Mouse (Mus musculus): ENCODE measurements around the gene Lzic. TPM values are rescaled to one million over a fixed set of nuclear protein-coding genes. Genes with fewer than 3 reads are reported as not detected.
"Not testable (repeated sequence)": the region's sequence is repeated elsewhere in the genome, so short reads cannot be mapped to it uniquely, and the experiment has no call there.

Lzic gene
- polyA plus RNA-seq, 1 experiment, result 17.8 TPM

GRCm38 (mm10) chr4:149450636-149451035 lies 34.4 kb upstream of the Lzic start:
- H3K4me3 ChIP-seq (ENCODE audit: control insufficient read depth, low read depth, low read length), result no peak overlapping the region
- no peaks in the 10 kb centered on the region; the same call in 1 of the 2 replicates for H3K4me1 ChIP-seq (ENCODE audit: control insufficient read depth, insufficient read depth, low read length)
- no peaks in the 10 kb centered on the region for H3K36me3 ChIP-seq (ENCODE audit: control insufficient read depth, insufficient read depth, low read length)
- no peak for TF ChIP-seq POLR2A (IDR thresholded peaks at IDR 0.05; ENCODE audit: control insufficient read depth, low read depth, low read length)
- H3K27ac ChIP-seq (ENCODE audit: control insufficient read depth, insufficient read depth, low read depth, low read length), result no peak overlapping the region
- H3K27me3 ChIP-seq (ENCODE audit: control insufficient read depth, insufficient read depth, low read length), result no peaks in the 10 kb centered on the region

- peaks cover 3% of the 10 kb centered on the region; the same call in 1 of the 2 replicates for H3K4me1 ChIP-seq (ENCODE audit: control insufficient read depth, insufficient read depth, low read length)
- H3K36me3 ChIP-seq (ENCODE audit: control insufficient read depth, insufficient read depth, low read length), result no peaks in the 10 kb centered on the region
- no peaks in the 10 kb centered on the region for H3K27me3 ChIP-seq (ENCODE audit: control insufficient read depth, insufficient read depth, low read length)
- no peak overlapping the region for H3K27ac ChIP-seq (ENCODE audit: control insufficient read depth, insufficient read depth, low read depth, low read length)
- TF ChIP-seq POLR2A (IDR thresholded peaks at IDR 0.05; ENCODE audit: control insufficient read depth, low read depth, low read length), result no peak
- TF ChIP-seq CTCF (IDR thresholded peaks at IDR 0.05; ENCODE audit: control insufficient read depth, insufficient read depth, insufficient replicate concordance, low read depth, low read length), result peak; percentile 61; the same call in 1 of the 2 replicates
- H3K4me3 ChIP-seq (ENCODE audit: control insufficient read depth, low read depth, low read length), result no peak overlapping the region
Observed at GRCm38 (mm10) chr4:149453656-149454055, 31.4 kb upstream of the Lzic start.

- Histone ChIP-seq H3K4me1 (ENCODE audit: control insufficient read depth, insufficient read depth, low read length) (peaks cover 3% of the 10 kb centered on the region; the same call in 1 of the 2 replicates), H3K27ac (ENCODE audit: control insufficient read depth, insufficient read depth, low read depth, low read length) (no peak overlapping the region), H3K36me3 (ENCODE audit: control insufficient read depth, insufficient read depth, low read length) (no peaks in the 10 kb centered on the region), H3K27me3 (ENCODE audit: control insufficient read depth, insufficient read depth, low read length) (no peaks in the 10 kb centered on the region), H3K4me3 (ENCODE audit: control insufficient read depth, low read depth, low read length) (no peak overlapping the region)
- TF ChIP-seq POLR2A (IDR thresholded peaks at IDR 0.05; ENCODE audit: control insufficient read depth, low read depth, low read length), result no peak
- no peak for TF ChIP-seq CTCF (IDR thresholded peaks at IDR 0.05; ENCODE audit: control insufficient read depth, insufficient read depth, insufficient replicate concordance, low read depth, low read length)
Observed at GRCm38 (mm10) chr4:149454263-149454662, 30.8 kb upstream of the Lzic start.

- no peak for TF ChIP-seq POLR2A (IDR thresholded peaks at IDR 0.05; ENCODE audit: control insufficient read depth, low read depth, low read length)
- no peak for TF ChIP-seq CTCF (IDR thresholded peaks at IDR 0.05; ENCODE audit: control insufficient read depth, insufficient read depth, insufficient replicate concordance, low read depth, low read length)
- no peak within 1 kb of the TSS for H3K4me3 ChIP-seq (ENCODE audit: control insufficient read depth, low read depth, low read length)
- no peak within 1 kb of the TSS for H3K27ac ChIP-seq (ENCODE audit: control insufficient read depth, insufficient read depth, low read depth, low read length)
- H3K27me3 ChIP-seq (ENCODE audit: control insufficient read depth, insufficient read depth, low read length), result no peaks in the 10 kb centered on the region
- peaks cover 3% of the 10 kb centered on the region; the same call in 1 of the 2 replicates for H3K4me1 ChIP-seq (ENCODE audit: control insufficient read depth, insufficient read depth, low read length)
- H3K36me3 ChIP-seq (ENCODE audit: control insufficient read depth, insufficient read depth, low read length), result no peaks in the 10 kb centered on the region
Observed at GRCm38 (mm10) chr4:149454879-149455278, 30.1 kb upstream of the Lzic start, which contains the start of gene Rbp7. Rbp7 (minus strand) TSS chr4:149454978.

GRCm38 (mm10) chr4:149457163-149457562 lies 27.9 kb upstream of the Lzic start:
- H3K36me3 ChIP-seq (ENCODE audit: control insufficient read depth, insufficient read depth, low read length); H3K27me3 ChIP-seq (ENCODE audit: control insufficient read depth, insufficient read depth, low read length); H3K27ac ChIP-seq (ENCODE audit: control insufficient read depth, insufficient read depth, low read depth, low read length); H3K4me1 ChIP-seq (ENCODE audit: control insufficient read depth, insufficient read depth, low read length): not testable (repeated sequence)
- H3K4me3 ChIP-seq (ENCODE audit: control insufficient read depth, low read depth, low read length), result peak overlapping the region; percentile 29; the same call in 1 of the 2 replicates

GRCm38 (mm10) chr4:149457831-149458430 lies 27.1 kb upstream of the Lzic start:
- no peaks in the 10 kb centered on the region for H3K27me3 ChIP-seq (ENCODE audit: control insufficient read depth, insufficient read depth, low read length)
- TF ChIP-seq POLR2A (IDR thresholded peaks at IDR 0.05; ENCODE audit: control insufficient read depth, low read depth, low read length) (no peak), CTCF (IDR thresholded peaks at IDR 0.05; ENCODE audit: control insufficient read depth, insufficient read depth, insufficient replicate concordance, low read depth, low read length) (no peak)
- H3K36me3 ChIP-seq (ENCODE audit: control insufficient read depth, insufficient read depth, low read length), result no peaks in the 10 kb centered on the region
- no peak overlapping the region for H3K27ac ChIP-seq (ENCODE audit: control insufficient read depth, insufficient read depth, low read depth, low read length)
- no peak overlapping the region for H3K4me3 ChIP-seq (ENCODE audit: control insufficient read depth, low read depth, low read length)
- H3K4me1 ChIP-seq (ENCODE audit: control insufficient read depth, insufficient read depth, low read length), result peaks cover 4% of the 10 kb centered on the region

- Histone ChIP-seq H3K4me1 (ENCODE audit: control insufficient read depth, insufficient read depth, low read length) (peaks cover 4% of the 10 kb centered on the region), H3K27me3 (ENCODE audit: control insufficient read depth, insufficient read depth, low read length) (no peaks in the 10 kb centered on the region), H3K36me3 (ENCODE audit: control insufficient read depth, insufficient read depth, low read length) (no peaks in the 10 kb centered on the region), H3K27ac (ENCODE audit: control insufficient read depth, insufficient read depth, low read depth, low read length) (no peak overlapping the region), H3K4me3 (ENCODE audit: control insufficient read depth, low read depth, low read length) (no peak overlapping the region)
- TF ChIP-seq CTCF (IDR thresholded peaks at IDR 0.05; ENCODE audit: control insufficient read depth, insufficient read depth, insufficient replicate concordance, low read depth, low read length), result no peak
- TF ChIP-seq POLR2A (IDR thresholded peaks at IDR 0.05; ENCODE audit: control insufficient read depth, low read depth, low read length), result no peak
Observed at GRCm38 (mm10) chr4:149458526-149458925, 26.5 kb upstream of the Lzic start.

GRCm38 (mm10) chr4:149459425-149459824 lies 25.6 kb upstream of the Lzic start:
- Histone ChIP-seq H3K27me3 (ENCODE audit: control insufficient read depth, insufficient read depth, low read length) (no peaks in the 10 kb centered on the region), H3K4me3 (ENCODE audit: control insufficient read depth, low read depth, low read length) (no peak overlapping the region), H3K36me3 (ENCODE audit: control insufficient read depth, insufficient read depth, low read length) (no peaks in the 10 kb centered on the region), H3K4me1 (ENCODE audit: control insufficient read depth, insufficient read depth, low read length) (peaks cover 4% of the 10 kb centered on the region), H3K27ac (ENCODE audit: control insufficient read depth, insufficient read depth, low read depth, low read length) (no peak overlapping the region)
- no peak for TF ChIP-seq CTCF (IDR thresholded peaks at IDR 0.05; ENCODE audit: control insufficient read depth, insufficient read depth, insufficient replicate concordance, low read depth, low read length)
- TF ChIP-seq POLR2A (IDR thresholded peaks at IDR 0.05; ENCODE audit: control insufficient read depth, low read depth, low read length), result no peak

GRCm38 (mm10) chr4:149460475-149460874 lies 24.6 kb upstream of the Lzic start:
- not testable (repeated sequence) for H3K36me3 ChIP-seq (ENCODE audit: control insufficient read depth, insufficient read depth, low read length); H3K4me1 ChIP-seq (ENCODE audit: control insufficient read depth, insufficient read depth, low read length); H3K27me3 ChIP-seq (ENCODE audit: control insufficient read depth, insufficient read depth, low read length); H3K4me3 ChIP-seq (ENCODE audit: control insufficient read depth, low read depth, low read length); H3K27ac ChIP-seq (ENCODE audit: control insufficient read depth, insufficient read depth, low read depth, low read length)

Data from testis, adult 2 months (tissue).